Mouse (Mus musculus): Measurements from ENCODE around the gene Tmem109. TPM values are rescaled to one million over a fixed set of nuclear protein-coding genes. Genes with fewer than 3 reads are reported as not detected.

Tmem109 gene
- total and polyA plus RNA-seq, 2 experiments from 2014 or later, result 27.9 to 37.4 TPM

DNA sequence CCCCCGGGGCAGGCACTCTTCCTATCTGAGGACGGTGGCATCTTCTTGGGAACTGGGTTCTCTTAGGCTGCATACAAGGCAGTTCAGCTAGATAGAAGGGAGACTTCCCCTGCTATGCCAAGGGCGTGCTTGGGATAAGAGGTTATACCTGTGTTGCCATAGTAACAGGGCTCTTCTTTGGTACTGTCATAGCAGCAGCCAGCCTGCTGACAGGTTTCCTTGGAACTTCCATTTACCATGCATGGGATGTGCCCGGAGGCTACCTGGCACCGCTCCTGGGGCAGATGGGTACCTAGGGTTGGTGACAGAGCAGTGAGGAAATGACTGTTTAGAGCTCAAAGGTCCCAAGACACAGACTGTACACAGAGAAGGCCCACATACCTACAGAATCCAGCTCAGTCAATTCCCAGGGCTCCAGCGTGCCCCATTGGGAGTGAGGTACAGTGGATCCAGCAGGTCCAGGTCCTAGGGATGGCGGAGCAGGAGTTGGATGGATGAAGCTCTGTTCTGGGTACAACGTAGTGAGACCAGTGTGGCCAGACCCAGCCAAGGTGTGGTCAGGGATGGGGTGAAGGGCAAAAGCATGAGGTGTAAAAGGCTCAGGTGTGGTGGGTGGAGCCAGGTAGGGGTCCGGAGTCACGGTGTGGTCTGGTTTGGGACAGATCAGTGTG lies 36.7 kb upstream of the Tmem109 start:
- Histone ChIP-seq H3K9me3 (ENCODE audit: low read length) (no peaks in the 10 kb centered on the region), H3K9ac (replicated peaks; ENCODE audit: low read length) (no peak overlapping the region), H3K4me1 (ENCODE audit: insufficient read depth, low read length) (no peaks in the 10 kb centered on the region), H3K27me3 (ENCODE audit: insufficient read depth, low read length) (no peaks in the 10 kb centered on the region), H3K4me2 (ENCODE audit: low read depth, low read length) (no peak overlapping the region), H3K27ac (no peak overlapping the region), H3K36me3 (ENCODE audit: insufficient read depth, low read length) (no peaks in the 10 kb centered on the region), H3K4me3 (ENCODE audit: low read length) (no peak overlapping the region)
- peak; percentile 51 for DNase-seq (ENCODE audit: low spot score)
- peak; percentile 63 for ATAC-seq
- WGBS, result 82% methylated on average over 10 of the region's 10 CpGs
- no peak for TF ChIP-seq CTCF (IDR thresholded peaks at IDR 0.05; ENCODE audit: low read depth)

DNA sequence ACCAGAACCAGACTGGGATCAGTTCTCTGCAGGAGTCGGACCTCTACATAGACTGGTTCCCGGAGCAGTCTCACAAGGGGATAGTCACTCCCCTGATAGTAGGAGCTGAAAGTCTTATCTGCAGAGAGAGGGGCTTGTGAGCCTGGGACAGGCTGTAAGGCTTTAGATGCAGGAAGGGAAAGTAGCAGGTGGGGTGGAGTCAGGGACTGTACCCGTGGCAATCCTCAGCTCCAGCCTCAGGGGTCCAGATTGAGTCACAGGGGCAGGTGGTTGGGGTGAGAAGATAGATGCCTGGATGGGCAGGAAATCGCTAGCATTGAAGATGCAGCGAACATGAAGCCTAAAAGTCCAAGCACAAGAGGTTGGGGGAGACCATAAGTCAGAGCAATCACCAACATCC lies 34.7 kb upstream of the Tmem109 start:
- Histone ChIP-seq H3K9me3 (ENCODE audit: low read length) (no peaks in the 10 kb centered on the region), H3K9ac (replicated peaks; ENCODE audit: low read length) (no peak overlapping the region), H3K27me3 (ENCODE audit: insufficient read depth, low read length) (no peaks in the 10 kb centered on the region), H3K4me1 (ENCODE audit: insufficient read depth, low read length) (no peaks in the 10 kb centered on the region), H3K36me3 (ENCODE audit: insufficient read depth, low read length) (no peaks in the 10 kb centered on the region), H3K27ac (no peak overlapping the region), H3K4me2 (ENCODE audit: low read depth, low read length) (no peak overlapping the region), H3K4me3 (ENCODE audit: low read length) (no peak overlapping the region)
- ATAC-seq (no peak), DNase-seq (ENCODE audit: low spot score) (no peak)
- no peak for TF ChIP-seq CTCF (IDR thresholded peaks at IDR 0.05; ENCODE audit: low read depth)
- WGBS, result 71% methylated on average over 5 of the region's 5 CpGs

DNA sequence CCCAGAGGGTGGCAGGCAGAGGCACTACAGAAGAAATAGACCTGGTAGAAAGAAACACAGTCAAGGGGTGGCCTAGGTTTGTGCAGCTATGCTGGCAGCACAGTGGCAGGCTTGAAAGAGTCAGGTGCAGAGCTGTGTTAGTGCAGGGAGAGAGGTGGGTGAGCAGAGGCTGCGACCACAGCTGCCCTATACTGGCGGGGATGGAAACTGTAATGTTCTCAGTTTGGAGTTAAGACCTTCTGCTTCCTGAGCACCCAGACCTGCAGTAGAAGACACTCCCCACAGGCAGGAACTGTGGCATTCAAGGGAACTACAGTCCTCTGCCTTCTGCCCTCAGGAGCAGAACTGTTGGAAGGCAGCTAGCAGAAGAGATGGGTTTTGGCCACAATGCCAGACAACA lies 33.1 kb upstream of the Tmem109 start:
- DNase-seq (ENCODE audit: low spot score), result no peak

DNA sequence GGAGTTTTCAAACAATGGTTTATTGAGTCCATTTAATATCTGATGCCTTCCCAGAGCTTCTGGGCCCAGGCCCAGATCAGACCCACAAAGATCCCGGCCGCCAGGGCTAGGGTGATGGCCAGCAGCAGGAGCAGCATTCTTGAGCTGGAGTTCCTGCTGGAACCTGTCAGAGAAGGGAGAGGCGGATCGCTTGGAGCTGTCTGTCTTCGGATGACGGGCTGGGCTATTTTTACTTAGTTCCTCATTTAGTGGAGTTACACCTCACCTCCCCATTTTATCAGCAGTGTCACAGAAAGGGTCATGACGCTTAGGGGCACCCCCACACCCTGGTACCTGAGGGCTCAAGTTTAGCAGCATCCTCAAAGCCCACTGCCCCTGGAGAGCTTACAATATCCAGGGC lies 32.5 kb upstream of the Tmem109 start:
- DNase-seq (ENCODE audit: low spot score), result no peak
- 66% methylated on average over 7 of the region's 7 CpGs for WGBS
- Histone ChIP-seq H3K27me3 (ENCODE audit: insufficient read depth, low read length) (no peaks in the 10 kb centered on the region), H3K4me1 (ENCODE audit: insufficient read depth, low read length) (no peaks in the 10 kb centered on the region), H3K36me3 (ENCODE audit: insufficient read depth, low read length) (no peaks in the 10 kb centered on the region), H3K9ac (replicated peaks; ENCODE audit: low read length) (no peak overlapping the region), H3K27ac (no peak overlapping the region), H3K9me3 (ENCODE audit: low read length) (no peaks in the 10 kb centered on the region), H3K4me2 (ENCODE audit: low read depth, low read length) (no peak overlapping the region), H3K4me3 (ENCODE audit: low read length) (no peak overlapping the region)
- no peak for ATAC-seq
- no peak for TF ChIP-seq CTCF (IDR thresholded peaks at IDR 0.05; ENCODE audit: low read depth)

More for the DNA sequence above, 33.1 kb upstream of the Tmem109 start:
- no peak for TF ChIP-seq CTCF (IDR thresholded peaks at IDR 0.05; ENCODE audit: low read depth)
- Histone ChIP-seq H3K27me3 (ENCODE audit: insufficient read depth, low read length) (no peaks in the 10 kb centered on the region), H3K27ac (no peak overlapping the region), H3K4me2 (ENCODE audit: low read depth, low read length) (no peak overlapping the region), H3K36me3 (ENCODE audit: insufficient read depth, low read length) (no peaks in the 10 kb centered on the region), H3K4me3 (ENCODE audit: low read length) (no peak overlapping the region), H3K4me1 (ENCODE audit: insufficient read depth, low read length) (no peaks in the 10 kb centered on the region), H3K9me3 (ENCODE audit: low read length) (no peaks in the 10 kb centered on the region), H3K9ac (replicated peaks; ENCODE audit: low read length) (no peak overlapping the region)
- 71% methylated on average over 2 of the region's 2 CpGs for WGBS
- no peak for ATAC-seq

DNA sequence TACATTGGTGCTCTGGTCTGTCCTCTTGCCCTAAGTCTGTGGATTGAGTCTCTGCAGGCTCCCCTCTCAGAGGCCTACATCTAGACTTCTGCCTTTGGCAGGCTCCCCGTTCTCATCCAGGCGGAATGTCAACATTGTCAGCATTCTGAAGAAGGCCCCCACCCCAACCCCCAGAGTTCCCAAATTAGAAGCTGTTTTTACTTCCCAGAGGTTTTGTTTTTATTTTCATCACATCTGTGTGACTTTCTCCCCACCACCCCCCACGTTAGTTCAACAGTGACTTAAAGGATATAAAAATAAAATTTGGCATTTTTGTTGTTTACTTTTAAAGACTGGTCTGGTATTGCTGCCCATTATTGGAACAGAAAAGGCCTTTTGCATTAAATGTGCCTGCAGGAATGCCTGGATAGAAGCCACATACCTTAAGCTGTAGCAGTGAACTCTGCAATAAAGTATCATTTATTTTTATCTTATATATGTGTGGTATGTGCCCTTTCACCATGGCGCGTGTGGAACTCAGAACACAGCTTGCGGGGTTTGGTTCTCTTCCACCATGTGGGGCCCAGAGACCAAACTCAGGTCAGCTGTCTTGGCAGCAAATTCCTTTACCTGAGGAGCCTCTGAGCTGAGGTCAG lies 27.4 kb upstream of the Tmem109 start:
- Histone ChIP-seq H3K4me3 (ENCODE audit: low read length) (no peak overlapping the region), H3K27me3 (ENCODE audit: insufficient read depth, low read length) (no peaks in the 10 kb centered on the region), H3K4me2 (ENCODE audit: low read depth, low read length) (no peak overlapping the region), H3K9me3 (ENCODE audit: low read length) (no peaks in the 10 kb centered on the region), H3K27ac (no peak overlapping the region), H3K9ac (replicated peaks; ENCODE audit: low read length) (no peak overlapping the region), H3K36me3 (ENCODE audit: insufficient read depth, low read length) (peaks cover 25% of the 10 kb centered on the region), H3K4me1 (ENCODE audit: insufficient read depth, low read length) (no peaks in the 10 kb centered on the region)
- DNase-seq (ENCODE audit: low spot score) (no peak), ATAC-seq (no peak)
- 86% methylated on average over 6 of the region's 6 CpGs for WGBS
- no peak for TF ChIP-seq CTCF (IDR thresholded peaks at IDR 0.05; ENCODE audit: low read depth)

DNA sequence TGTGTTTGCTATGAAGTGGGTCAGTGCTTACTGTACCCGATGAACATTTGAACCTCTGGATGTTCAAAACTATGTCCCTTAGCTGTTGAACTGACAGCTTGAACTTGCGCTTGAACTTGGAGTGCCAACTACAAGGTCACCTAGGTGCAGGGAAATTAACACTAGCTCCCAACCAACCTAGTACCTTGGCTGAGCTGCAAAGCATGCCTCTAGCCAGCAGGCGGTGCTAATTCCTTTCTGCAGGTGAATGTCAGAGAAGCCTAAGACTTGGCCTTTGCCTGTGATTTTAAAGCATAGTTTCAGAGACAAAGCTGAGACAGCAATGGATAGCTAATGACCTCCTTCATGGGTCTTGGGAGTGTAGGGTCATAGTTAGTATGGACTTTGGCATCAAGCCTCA lies 26.1 kb upstream of the Tmem109 start:
- no peak overlapping the region for H3K4me2 ChIP-seq (ENCODE audit: low read depth, low read length)
- no peaks in the 10 kb centered on the region for H3K4me1 ChIP-seq (ENCODE audit: insufficient read depth, low read length)
- no peak overlapping the region for H3K4me3 ChIP-seq (ENCODE audit: low read length)
- no peak overlapping the region for H3K27ac ChIP-seq
- no peaks in the 10 kb centered on the region for H3K9me3 ChIP-seq (ENCODE audit: low read length)
- TF ChIP-seq CTCF (IDR thresholded peaks at IDR 0.05; ENCODE audit: low read depth), result peak; percentile 88
- H3K27me3 ChIP-seq (ENCODE audit: insufficient read depth, low read length), result no peaks in the 10 kb centered on the region
- ATAC-seq (peak; percentile 52), DNase-seq (ENCODE audit: low spot score) (peak; percentile 74)
- peaks cover 38% of the 10 kb centered on the region for H3K36me3 ChIP-seq (ENCODE audit: insufficient read depth, low read length)
- H3K9ac ChIP-seq (replicated peaks; ENCODE audit: low read length), result no peak overlapping the region
- 55% methylated on average over 3 of the region's 3 CpGs for WGBS

DNA sequence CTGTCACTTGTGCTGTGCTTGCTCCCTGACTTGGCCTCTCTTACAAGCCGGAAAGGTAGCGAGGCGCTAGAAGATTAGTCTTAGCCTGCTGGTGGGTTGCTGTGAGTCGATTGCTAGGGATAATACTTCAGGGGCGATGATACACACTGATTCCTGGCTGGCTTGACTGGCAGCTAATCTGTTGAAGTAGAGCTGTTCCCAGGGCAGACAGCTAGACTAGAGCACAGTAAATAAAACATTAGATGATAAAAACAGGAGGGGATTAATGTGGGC lies 23.9 kb upstream of the Tmem109 start:
- no peak for TF ChIP-seq CTCF (IDR thresholded peaks at IDR 0.05; ENCODE audit: low read depth)
- WGBS, result 74% methylated on average over 5 of the region's 5 CpGs
- Histone ChIP-seq H3K4me3 (ENCODE audit: low read length) (no peak overlapping the region), H3K4me1 (ENCODE audit: insufficient read depth, low read length) (no peaks in the 10 kb centered on the region), H3K27ac (peak overlapping the region; percentile 68), H3K27me3 (ENCODE audit: insufficient read depth, low read length) (no peaks in the 10 kb centered on the region), H3K9ac (replicated peaks; ENCODE audit: low read length) (no peak overlapping the region), H3K36me3 (ENCODE audit: insufficient read depth, low read length) (peaks cover 60% of the 10 kb centered on the region), H3K4me2 (ENCODE audit: low read depth, low read length) (no peak overlapping the region), H3K9me3 (ENCODE audit: low read length) (no peaks in the 10 kb centered on the region)
- no peak for ATAC-seq
- peak; percentile 4 for DNase-seq (ENCODE audit: low spot score)
